Mouse (Mus musculus): Measurements from ENCODE around the gene Rhobtb3.

DNA sequence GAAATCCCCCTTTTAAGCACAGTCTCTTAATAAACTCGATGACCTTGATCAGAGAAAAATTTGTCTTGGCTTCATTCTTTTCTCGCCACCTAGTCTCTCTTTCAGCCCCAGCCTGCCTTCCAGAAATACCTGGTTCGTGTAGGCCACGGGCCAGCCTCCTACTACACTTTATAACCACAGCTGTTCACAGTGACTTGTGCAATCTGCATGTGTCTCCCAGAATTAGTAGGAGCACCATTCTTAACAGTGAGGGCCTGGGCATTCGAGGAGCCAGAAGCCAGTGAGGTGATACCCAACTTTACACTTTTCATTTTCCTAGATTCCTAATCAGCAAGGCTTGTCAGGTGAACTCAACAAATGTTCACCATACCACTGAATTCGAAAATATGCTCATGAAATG lies 67.1 kb downstream of the Rhobtb3 start:
- TF ChIP-seq CTCF (IDR thresholded peaks at IDR 0.05; ENCODE audit: low read depth, low read length) (no peak), TAL1 (conservative IDR thresholded peaks at IDR 0.05; ENCODE audit: low read depth, low read length) (no peak), GATA1 (IDR thresholded peaks at IDR 0.05; ENCODE audit: borderline replicate concordance, low read length) (no peak)

Measured in G1E (cell line).